Comparison of ENCODE assay signal across 8 mouse cellular contexts in the genomic region with DNA sequence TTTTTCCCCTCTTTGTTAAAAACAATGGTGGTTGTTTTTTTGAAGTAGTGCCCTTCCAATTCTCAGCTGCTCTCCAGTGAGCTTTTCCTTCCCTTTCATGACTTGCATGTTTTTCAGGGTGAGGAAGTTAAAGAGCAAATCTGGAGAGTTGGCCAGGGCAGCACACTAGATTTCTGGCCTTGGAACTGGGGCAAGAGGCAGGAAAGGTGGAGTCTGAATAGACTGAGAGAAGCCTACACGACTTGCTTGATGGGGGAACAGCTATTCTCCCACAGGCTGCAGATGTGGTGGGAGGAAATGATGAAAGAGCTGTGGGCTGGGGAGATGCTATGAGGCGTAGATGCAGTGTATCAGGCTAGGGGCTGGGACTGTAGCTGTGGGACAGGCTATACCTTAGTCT. TPM values are rescaled to one million over a fixed set of nuclear protein-coding genes. Genes with fewer than 3 reads are reported as not detected.
DNase-seq lines count a peak whose midpoint lies in the region; ATAC-seq and TF ChIP-seq lines count a peak whose summit lies in the region.

No protein-coding gene starts in this region.

- no peak overlapping the region for H3K4me2 ChIP-seq in stomach, embryonic 14.5 days (replicated peaks; ENCODE audit: low read depth, low read length)

- peaks cover 40% of the 10 kb centered on the region for H3K4me1 ChIP-seq in lung, adult 2 months (ENCODE audit: control insufficient read depth, insufficient read depth, low read length)
- H3K4me1 ChIP-seq in stomach, embryonic 14.5 days (ENCODE audit: control insufficient read depth, insufficient read depth, low read length), result 0 out of 2 replicates have a peak, but pooled peaks cover 9% of the 10 kb centered on the region

- TF ChIP-seq POLR2A in lung, adult 2 months (IDR thresholded peaks at IDR 0.05; ENCODE audit: borderline replicate concordance, extremely low read depth, low read depth, low read length), result no peak

- no peaks in the 10 kb centered on the region for H3K27me3 ChIP-seq in stomach, embryonic 14.5 days (ENCODE audit: control insufficient read depth, insufficient read depth, low read length)

- TF ChIP-seq CTCF in lung, adult 2 months (IDR thresholded peaks at IDR 0.05; ENCODE audit: insufficient read depth, low read length), result no peak

- peak overlapping the region; percentile 66; the same call in 1 of the 2 replicates for H3K27ac ChIP-seq in stomach, embryonic 14.5 days (ENCODE audit: low read length)

- H3K4me3 ChIP-seq in lung, adult 2 months (replicated peaks; ENCODE audit: extremely low read depth, low read depth, low read length), result no peak overlapping the region
- H3K4me3 ChIP-seq in stomach, embryonic 14.5 days (ENCODE audit: low read depth, low read length), result no peak overlapping the region

- no peak for ATAC-seq in stomach, embryonic 14.5 days (ENCODE audit: insufficient number of reproducible peaks, insufficient read depth, low FRiP score, low read depth)
- ATAC-seq in megakaryocyte-erythroid progenitor cell, adult 5-6 weeks (replicated peaks; ENCODE audit: low FRiP score, low TSS enrichment, poor library complexity, severe bottlenecking), result no peak

- 17% methylated on average over 2 of the region's 2 CpGs for WGBS in lung, adult 2 months
- WGBS in stomach, embryonic 14.5 days, result 56% methylated on average over 2 of the region's 2 CpGs

- H3K9ac ChIP-seq in stomach, embryonic 14.5 days (replicated peaks; ENCODE audit: low read depth, low read length), result no peak overlapping the region

- H3K9me3 ChIP-seq in stomach, embryonic 14.5 days (ENCODE audit: control insufficient read depth, low read depth, low read length), result no peaks in the 10 kb centered on the region

- no peaks in the 10 kb centered on the region for H3K36me3 ChIP-seq in stomach, embryonic 14.5 days (ENCODE audit: control insufficient read depth, insufficient read depth, low read length)

- DNase-seq in lung, adult 18-20 months, result peak; percentile 67 to 70
- DNase-seq in lung, adult 2 months, result no peak
- DNase-seq in heart, adult 9 months (ENCODE audit: low spot score in 2 of 2), result peak; percentile 84 to 90
- peak; percentile 25 to 26 for DNase-seq in kidney, postnatal 36 days
- no peak for DNase-seq in cerebellum, postnatal 4 days (ENCODE audit: low spot score in 2 of 2)
- no peak for DNase-seq in embryo, embryonic 10 days (ENCODE audit: low spot score)

RNA-seq across cellular contexts. Expression of a gene that starts 57.1 kb away (rescaled TPM):
- 7.4 and 10.8 TPM in 2 replicates for polyA plus RNA-seq in lung, adult 2 months (2012; rRNA removed)
- polyA plus RNA-seq in stomach, embryonic 14.5 days (2014; fragmentation: Nextera tagmentation; extraction: Ambion mirVana), result 3.6 and 4.3 TPM in 2 replicates
- total RNA-seq in megakaryocyte-erythroid progenitor cell, adult 5-6 weeks (2014; fragmentation: Nextera tagmentation), result 1.4 and 1.9 TPM in 2 replicates
- 2.1 and 4.0 TPM in 2 replicates for total RNA-seq in megakaryocyte-erythroid progenitor cell, adult 5-6 weeks (2017)

Comparison
In these comparisons a context has a peak if more than half of its experiments do, and no peak if none do; other contexts are left out.
1. DNase-seq: peak in lung, adult 18-20 months (2 of 2), heart, adult 9 months (2 of 2) and kidney, postnatal 36 days (2 of 2); none in lung, adult 2 months (single experiment), cerebellum, postnatal 4 days (0 of 2) and embryo, embryonic 10 days (single experiment).